Mouse (Mus musculus): ENCODE data around the gene Stradb.
"Not testable (repeated sequence)": the region's sequence is repeated elsewhere in the genome, so short reads cannot be mapped to it uniquely, and the experiment has no call there.

Stradb gene

DNA sequence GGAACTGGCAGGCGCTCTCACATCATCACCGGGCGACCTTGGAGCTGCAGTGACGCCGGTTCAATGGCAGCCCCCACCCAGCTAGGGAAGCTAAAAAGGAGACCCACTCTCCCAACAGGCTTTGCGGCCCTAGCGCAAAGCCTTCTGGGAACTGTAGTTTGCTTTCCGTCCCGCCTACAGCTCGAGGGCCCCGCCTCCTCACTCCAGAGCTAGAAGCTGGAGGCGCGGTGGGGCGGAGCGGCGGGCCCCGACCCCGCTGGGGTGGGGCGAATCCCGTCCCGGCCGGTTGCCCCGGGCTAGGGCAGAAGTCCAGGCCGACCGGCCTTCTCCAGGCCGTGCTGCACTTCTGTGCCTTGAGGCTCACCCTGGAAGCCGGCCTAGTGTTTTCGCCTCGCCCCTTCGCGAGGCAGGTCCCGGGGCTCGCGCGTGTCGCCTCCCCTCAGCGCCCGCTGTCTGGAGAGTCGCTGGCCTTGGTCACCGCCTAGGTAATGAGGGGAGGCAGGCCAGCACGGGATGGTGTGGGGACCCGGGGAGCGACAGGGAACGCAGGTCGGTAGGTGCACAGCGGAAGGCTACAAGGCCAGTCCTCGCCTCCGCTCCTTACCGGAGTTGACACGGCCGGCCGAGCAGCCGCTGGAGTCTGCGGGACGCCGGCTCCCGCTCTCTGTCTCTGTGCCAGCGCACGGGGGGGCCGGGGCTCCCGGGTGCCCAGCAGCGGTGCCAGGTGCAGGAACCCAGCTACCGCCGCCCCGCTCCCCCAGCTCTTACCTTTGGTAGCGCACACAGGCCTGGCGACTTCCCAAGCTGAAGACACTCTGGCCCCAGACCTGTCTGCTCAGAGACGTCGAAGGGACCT, at the start of gene Stradb, which contains the start of gene Trak2:
Stradb (plus strand) TSS at position 157 of the 856 bp plus-strand sequence.
Trak2 (minus strand) TSS at position 65 of the 856 bp plus-strand sequence.
- peak; percentile 96 for DNase-seq

DNA sequence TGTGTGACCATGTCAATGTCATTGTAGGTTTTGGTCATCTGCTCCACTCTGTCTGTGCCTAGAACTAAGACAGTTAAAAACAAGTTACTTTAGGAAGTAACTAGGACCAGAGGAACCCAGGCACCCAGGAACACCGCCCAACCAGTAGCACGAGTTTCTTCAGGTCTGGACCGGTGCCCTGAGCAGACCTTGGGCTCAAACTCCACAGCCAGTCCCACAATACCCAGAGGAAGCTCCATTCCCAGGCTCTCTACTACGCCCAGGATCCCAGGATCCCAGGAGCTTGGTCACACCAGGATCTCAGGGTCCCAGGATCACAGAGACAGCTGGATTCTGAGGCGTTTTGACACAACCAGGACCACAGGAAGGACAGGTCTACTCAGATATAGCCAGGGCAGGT, 46.7 kb upstream of the Stradb start:
- no peak for DNase-seq

DNA sequence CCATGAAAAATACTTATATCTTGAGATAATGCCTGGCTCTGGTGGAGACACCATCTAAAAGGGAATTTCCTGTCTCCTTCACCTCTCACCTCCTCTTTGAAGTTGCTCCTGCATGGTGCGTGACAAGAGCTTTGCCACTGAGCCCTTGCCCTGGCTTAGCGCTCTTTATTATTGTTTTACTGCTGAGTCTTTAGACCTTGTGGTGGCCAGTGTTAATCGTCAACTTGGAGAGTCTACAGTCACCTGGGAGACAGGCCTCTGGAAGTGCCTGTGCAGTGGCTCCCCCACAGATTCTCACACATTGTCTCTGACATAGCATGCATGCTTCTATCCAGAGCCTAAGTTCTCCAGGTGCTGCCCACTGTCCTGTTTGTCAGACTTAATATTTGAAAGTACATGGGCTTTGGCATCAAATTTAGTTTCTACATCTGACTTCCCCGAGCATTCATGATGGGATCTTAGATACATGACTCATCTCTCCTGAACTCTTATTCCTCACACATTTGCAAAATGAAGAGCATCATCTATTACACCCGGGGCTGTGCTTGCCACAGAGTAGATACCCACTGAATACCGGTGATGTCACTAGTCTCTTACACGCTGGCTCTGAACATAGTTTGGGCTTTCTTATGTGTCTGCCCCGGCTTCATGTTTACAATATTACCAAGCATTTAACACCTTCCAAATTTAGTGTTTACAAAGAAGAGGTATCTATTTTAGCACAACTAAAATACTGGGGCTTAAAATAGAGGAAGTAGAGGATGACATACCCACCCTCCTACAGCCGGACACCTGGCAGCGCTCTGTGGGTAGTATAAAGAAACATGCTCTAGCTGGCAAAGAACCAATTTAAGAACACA, 36.3 kb upstream of the Stradb start:
- no peak for DNase-seq

DNA sequence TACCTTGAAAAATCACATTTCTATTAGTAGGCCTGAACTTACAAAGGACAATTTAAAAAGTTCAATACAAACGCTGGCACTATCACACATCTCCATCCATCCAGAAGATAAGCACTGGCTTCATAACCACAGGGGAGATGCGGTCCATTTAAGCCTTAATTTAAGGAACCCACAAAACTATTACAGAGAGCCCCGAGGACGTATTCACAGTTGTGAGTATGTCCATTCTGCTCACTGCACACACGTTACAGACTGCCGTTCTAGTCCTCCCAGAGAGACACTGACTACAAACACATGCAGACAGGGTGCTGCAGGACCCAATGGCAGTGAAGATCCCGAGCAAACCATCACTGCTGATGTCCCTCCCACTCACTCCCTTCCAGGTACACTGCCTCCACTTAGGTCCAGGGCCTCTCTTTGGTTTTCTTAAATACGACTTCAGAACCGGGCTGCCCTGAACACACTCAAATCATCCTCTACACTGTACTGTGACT, 35.7 kb upstream of the Stradb start:
- no peak for DNase-seq

DNA sequence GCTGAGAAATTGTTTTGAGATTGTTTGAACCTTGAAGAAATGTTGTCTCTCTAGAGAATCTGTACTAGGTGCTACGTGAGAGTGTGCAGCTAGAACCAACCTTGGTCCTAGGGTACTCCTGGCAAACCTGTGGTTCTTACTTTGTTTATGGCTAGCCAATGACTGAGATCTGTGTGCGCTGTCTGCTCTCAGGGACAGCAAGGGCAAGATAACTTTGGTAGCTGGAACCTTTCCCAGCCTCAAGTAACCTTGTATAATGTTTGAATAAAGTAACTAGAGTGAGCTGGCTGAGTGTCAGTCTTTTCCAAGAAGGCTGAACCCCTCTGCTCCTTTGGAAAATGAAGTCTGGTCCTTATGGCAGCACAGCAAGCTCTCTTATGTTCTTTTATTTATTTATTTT, 27.8 kb upstream of the Stradb start:
- DNase-seq: no peak

DNA sequence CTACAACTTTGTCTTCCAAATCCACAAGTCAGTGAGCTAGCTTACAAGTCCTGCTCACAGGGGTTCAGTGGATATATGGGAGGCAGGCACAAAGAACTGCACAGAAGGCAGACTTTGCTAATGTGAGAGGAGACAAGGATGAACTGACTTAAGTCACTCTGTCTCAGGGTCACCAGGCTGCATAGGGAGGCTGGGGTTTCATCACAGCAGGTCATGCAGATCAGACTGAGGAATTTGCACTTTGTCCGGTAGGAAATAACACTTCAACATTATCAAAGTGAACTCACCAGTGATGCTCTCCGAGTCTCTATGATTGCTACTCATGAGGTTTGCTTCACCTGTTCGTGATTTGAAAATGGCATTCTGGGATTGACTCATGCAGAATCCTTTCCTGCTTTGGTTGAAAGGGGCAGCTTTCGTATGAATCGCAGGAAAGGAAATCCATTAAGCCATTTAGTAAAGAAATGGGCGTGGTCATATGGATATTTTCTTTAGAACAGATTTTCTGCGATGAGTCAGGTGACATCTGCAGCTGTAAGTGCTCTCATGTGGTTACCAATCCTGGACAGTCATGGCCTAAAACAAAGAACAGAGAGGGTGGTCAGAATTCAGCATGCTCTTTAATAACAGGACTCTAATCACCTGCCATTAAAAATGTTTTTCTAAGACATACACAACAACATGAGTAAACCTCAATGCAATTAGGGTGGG, 27.2 kb upstream of the Stradb start:
- no peak for DNase-seq

DNA sequence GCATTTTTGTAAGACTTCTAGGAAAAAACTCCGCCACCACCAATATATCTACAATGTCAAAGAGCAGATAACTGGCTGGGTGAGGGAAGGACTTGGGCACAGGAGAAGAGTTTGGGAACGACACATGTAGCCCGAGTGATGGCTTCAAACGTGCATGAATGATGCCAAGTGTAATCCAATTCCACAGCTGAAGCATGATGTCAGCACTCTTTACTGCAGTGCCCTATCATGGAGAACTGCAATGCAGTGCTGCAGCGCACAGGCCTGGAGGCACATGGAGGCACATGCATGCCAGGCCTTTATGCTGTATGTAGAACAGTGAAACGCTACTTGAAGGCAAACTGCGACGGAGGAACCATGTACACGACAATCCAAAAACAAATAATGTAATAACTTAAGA, 26.6 kb upstream of the Stradb start:
- no peak for DNase-seq

DNA sequence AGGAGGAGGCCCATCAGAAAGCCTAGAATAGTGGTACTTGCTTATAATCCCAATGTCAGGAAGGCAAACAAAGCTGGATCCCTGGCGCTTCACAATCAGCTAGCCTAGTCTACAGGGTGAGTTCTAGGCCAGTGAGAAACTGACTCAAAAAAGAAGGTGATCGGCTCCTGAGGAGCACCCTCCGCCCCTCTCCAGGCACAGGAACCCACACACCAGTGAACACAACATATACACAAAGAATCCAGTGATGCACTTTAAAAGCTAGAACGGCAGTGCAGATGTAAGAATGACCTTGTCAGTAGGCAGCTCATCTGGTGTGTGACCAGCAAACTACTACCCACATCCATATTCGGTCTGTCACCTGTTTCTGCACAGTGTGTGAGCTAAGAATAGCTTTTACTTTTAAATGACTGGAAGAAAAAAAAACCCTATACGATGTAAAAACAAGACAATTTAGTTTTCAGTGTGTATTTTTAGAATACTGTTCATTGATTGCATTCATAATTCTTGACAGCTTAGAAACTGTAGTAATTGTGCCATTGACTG, 23.7 kb upstream of the Stradb start:
- DNase-seq: no peak

DNA sequence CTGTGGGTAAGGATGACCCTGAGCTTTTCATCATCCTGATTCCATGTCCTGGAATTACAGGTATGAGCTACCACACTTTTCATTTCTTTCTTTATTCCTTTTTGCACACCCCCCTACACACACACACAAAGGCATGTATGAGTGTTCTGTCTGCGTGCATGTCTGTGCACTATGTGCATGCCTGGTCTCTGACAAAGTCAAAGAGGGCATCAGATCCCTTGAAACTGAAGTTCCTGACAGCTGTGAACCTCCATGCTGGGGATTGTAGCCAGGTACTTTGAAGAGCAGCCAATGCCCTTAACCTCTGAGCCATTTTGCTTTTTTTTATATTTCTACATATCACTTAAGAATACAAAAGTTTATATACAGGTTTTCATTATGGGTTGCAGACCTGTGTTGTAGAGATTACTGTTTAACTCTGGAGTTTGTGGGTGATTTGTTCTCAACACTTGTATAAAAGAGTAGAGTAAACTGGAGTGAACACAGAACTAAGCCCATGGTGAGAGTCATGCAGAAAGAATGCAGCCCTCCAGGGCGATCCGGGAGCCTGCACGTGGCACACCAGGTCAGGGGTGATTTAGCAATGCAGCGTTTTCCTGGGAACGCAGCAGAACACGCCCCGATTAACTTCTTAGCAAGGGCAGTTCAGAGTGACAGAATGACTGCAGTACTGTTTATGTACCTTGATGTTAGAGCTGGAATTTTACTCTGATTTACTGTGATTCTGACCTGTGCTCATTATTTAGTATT, 22.2 kb upstream of the Stradb start:
- no peak for DNase-seq

DNA sequence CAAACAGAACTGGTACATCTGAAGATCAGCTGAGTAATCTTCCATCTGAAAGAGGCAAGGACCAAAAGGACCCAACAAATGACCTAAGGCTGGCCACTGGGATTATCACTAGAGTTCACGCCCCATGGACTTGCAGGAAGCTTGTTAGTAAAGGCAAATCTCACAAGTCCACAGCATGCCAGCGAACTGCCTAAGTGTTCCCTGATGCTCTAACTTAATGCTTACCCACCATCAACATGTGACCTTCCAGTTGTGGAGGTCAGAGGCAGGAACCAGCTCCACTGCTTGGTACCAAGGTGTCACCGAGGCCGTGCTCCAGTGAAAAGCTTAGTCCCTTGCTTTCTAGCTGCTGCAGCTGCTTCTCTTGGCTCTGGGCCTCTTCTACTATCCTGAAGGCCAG, 21.5 kb upstream of the Stradb start:
- DNase-seq: no peak

DNA sequence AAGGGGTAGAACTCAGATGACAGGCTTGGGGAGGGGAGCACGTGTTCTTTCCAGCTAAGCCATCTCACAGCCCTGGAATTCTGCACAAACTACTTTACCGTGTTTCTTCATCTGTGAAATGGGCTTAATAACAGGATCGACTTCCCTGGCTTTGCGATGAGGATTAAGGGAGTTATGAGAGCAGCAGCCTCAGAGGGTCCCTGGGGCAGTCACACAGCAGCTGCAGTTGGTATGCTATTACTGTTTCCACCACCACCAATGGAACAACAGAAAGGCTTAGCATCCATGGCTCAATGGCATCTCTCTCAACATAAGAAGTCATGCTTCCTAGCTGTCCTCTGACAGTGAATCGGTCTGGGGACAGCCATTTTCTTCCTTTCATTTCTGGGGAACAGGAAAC, 20.8 kb upstream of the Stradb start:
- no peak for DNase-seq

DNA sequence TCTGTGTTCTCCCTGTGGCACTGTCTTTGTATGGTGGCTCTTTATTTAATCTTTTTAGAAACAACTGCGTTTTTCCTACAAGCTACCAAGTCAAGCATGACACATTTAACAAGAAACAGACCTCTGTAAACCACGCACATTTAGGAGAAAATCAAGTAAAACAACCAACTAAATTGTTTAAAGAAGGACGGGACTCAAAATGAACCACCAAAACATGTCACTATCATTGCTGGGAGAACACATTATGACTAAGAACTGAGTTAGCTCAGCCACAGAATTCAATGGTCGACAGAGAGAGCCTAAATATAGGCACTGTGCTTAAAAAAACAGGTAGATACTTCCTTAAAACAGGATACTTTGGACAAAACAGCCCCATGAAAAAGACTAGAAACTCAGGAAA, 20.3 kb upstream of the Stradb start:
- no peak for DNase-seq

DNA sequence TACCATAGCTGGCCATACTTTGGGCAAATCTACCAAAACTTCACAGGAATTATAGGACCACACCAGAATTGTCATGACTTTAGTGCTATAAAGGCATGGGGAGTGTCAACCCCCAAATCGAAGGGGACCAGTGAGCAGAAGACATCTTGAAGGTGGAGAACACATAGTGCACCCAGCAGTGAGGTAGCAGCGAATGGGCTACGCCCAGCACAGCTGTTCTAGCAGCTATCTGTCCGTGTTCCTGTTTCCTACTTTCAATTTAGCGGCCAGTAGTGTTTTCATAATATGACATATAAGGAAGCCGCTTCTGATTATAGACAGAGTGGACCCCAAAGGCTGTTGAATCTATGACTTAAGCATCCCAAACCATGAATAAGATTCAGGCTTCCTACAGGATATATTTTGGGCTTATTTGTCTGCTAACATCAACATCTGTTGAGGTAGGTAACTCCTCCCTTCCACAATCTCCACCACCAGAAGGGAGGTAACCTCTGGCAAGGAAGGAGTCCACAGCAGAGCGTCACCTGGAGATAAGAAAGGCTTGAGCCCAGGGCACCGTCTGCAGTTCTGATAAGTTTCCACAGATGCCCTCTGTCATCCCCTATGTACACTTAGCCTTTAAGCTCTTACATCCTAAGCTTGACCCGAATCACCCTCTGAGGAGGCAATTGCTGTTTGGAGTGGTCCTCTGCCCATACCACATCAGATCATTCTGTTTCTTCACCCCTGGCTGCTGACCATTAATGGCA, 19.5 kb upstream of the Stradb start:
- DNase-seq: no peak

DNA sequence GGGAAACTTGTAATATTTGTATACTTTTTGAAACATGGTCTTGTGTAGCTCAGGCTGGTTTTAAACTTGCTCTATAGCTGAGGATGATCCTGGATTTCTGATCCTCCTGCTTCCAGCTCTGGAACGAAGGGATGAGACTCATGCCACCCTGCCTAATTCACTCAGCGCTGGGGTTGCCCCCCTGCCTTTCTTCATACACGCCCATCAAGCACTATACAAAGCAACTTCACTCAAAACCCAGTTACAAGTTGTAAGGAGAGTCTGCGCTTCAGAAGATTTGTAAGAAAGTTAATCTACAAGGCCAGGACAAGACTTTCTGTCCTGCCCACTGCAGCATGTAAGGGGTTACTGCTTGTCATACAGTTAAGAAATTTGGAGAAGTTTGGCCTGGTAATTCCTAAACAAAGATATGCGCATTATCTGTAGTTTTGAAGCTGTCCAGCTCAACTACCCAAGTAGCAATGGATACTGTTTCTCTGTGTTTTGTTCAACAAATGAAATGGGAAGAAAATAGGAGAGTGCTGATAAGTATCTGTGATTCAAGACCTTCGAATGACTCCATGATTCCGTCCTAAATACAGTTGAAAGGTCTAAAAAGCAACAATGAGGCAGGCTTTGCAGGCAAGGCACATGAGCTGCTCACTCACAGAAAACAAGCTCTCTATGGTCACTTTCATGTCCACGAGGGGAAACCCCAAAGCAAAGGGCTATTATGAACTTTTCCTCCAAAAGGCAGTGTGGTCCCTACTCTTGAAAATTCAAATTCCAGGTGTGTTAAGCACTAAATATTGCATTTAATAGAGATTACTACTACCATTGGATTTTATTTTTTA, 18.5 kb upstream of the Stradb start:
- no peak for DNase-seq

DNA sequence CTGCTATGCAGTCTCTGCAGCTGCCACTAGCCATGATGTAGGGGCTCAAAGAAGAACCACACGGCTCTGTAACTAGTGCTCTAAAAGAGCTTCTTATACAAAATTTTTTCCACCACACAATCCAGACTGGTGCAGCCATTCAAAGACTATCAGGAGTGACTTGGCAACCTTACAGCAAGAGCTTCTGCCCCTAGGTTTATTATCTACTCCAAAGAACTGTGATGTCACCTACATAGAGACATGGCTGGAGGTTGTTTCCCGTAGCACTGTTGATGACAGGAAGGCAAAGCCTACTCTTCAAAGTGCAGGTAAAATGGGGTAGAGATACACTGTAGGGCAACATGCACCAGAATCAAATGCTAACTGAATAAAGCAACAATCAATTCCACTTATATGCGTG, 17.6 kb upstream of the Stradb start:
- no peak for DNase-seq

DNA sequence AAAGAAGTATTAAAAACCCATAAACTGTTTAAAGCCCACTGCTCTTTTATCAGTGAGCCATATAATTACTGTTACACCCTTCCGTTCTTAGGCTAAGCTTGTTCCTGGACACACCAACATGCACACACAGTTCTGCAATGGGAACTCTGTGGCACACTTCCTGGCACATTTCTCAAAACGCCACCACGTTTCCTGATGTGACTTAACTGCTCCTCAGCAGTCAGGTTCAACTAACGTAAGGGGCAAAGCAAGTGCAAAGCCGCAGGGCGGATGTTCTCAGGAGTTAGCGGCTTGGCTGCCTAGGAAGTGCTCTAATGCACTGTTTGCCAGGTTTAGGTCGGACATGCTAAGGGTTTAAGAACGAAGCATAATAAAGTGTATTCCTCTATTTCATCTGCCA, 17.1 kb upstream of the Stradb start:
- no peak for DNase-seq

DNA sequence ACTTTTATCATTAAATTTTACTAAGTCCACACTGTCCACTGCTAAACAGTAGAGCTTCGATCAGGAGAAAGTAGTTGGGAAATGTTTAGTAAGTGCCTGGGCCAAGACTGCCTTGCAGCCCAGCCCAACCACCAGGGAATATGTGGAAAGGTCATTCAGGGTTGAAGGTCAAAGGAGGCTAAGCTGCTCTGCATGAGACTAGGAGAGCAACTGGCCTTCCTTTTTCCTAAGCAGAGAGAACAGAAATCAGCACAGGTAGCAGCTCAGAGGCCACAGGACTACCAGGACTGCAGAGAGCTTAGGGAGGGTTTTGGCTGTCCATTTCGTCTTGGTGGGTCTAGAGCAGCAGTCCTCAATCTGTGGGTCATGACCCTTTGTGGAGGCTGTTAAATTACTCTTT, 15.4 kb upstream of the Stradb start:
- DNase-seq: no peak

DNA sequence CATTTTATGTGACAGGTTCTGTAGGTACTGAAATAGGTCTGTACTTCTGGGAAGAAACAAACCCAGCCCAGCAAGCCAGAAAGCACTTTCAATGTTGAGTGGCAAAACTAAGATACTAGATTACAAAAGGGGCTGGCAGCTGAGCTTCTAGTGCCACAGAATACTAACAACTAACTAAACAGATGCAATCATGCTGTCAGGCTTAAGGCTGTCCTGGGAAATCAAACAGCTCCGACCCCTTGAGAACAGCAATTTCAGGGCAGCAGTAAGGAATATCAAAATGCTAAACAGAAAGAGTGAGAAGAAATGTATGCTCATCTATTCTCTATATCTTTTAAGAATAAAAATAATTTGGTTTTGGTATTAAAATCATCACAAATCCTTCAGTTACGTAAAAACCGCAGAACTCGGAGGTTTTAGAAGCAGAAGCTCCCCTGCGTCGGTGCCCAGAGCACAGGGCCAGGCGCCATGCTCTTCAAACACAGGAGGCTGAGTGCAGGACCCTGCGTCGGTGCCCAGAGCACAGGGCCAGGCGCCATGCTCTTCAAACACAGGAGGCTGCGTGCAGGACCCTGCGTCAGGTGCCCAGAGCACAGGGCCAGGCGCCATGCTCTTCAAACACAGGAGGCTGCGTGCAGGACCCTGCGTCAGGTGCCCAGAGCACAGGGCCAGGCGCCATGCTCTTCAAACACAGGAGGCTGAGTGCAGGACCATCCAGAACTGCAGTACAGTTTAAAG, 14.4 kb upstream of the Stradb start:
- not testable (repeated sequence) for DNase-seq

DNA sequence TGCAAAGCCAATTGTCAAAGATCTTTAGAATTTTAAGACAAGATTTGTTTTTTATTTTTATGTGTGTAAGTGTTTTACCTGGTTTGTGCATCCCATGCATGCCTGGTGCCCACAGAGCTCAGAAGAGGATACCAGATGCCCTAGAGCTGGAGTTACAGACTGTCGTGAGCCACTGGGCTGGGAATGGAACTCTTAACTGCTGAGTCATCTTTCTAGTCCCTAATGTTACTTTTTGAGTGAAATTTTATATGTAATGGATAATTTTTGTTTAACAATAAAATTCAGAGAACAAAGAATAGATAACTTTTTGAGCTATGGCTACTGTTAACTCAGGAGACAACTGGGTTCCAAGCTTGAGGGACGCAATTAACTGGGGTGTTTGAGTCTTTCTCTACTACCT, 13.6 kb upstream of the Stradb start:
- DNase-seq: no peak
